Mouse (Mus musculus) small intestine, adult 2 months (tissue): Measurements from ENCODE around the gene Hsf2bp.

Experiments used
- CTCF ChIP-seq: fragments of 200-500 bp; IDR thresholded peaks from 2 replicates; pipeline ENCODE4 v1.5.1; 2012; ENCODE audit warnings: low read depth, mild to moderate bottlenecking, control low read depth, inconsistent platforms, low read length, moderate library complexity, mixed read lengths; ENCODE audit not compliant: insufficient replicate concordance, insufficient read length; ENCODE audit errors: extremely low read depth
- POLR2A ChIP-seq: fragments of 200-500 bp; IDR thresholded peaks from 2 replicates; pipeline ENCODE4 v1.6.1; 2012; ENCODE audit warnings: low read depth, mild to moderate bottlenecking, control low read depth, inconsistent platforms, low read length, moderate library complexity

GRCm38 (mm10) chr17:31897186-31897793 is 138.9 kb downstream of the Hsf2bp start:
- TF ChIP-seq CTCF (no peak), POLR2A (no peak)
